Mouse (Mus musculus): ENCODE data around the gene Trp63. TPM values are rescaled to one million over a fixed set of nuclear protein-coding genes. Genes with fewer than 3 reads are reported as not detected.

The Trp63 gene
- total RNA-seq, 2 experiments from 2014 or later, result 10.6 to 11.2 TPM

- DNase-seq (ENCODE audit: low spot score in 2 of 2), result no peak
These were observed 181.7 kb downstream of the Trp63 start for GRCm38 (mm10) chr16:25865096-25865869.

- no peak for DNase-seq (ENCODE audit: low spot score in 2 of 2)
These were observed 187.9 kb downstream of the Trp63 start for GRCm38 (mm10) chr16:25871503-25871902.

- DNase-seq (ENCODE audit: low spot score in 2 of 2), result no peak
These were observed 192.1 kb downstream of the Trp63 start for GRCm38 (mm10) chr16:25875681-25876080.

- DNase-seq (ENCODE audit: low spot score in 2 of 2), result no peak
These were observed 193.9 kb downstream of the Trp63 start for GRCm38 (mm10) chr16:25877416-25877965.

- DNase-seq (ENCODE audit: low spot score in 2 of 2), result no peak
These were observed 194.6 kb downstream of the Trp63 start for GRCm38 (mm10) chr16:25878116-25878515.

- no peak for DNase-seq (ENCODE audit: low spot score in 2 of 2)
These were observed 215.5 kb downstream of the Trp63 start for GRCm38 (mm10) chr16:25899071-25899470.

GRCm38 (mm10) chr16:25899657-25900056 is 216.1 kb downstream of the Trp63 start:
- DNase-seq (ENCODE audit: low spot score in 2 of 2), result no peak

GRCm38 (mm10) chr16:25900389-25900908 is 216.9 kb downstream of the Trp63 start:
- DNase-seq (ENCODE audit: low spot score in 2 of 2), result no peak

- no peak for DNase-seq (ENCODE audit: low spot score in 2 of 2)
These were observed 228.6 kb downstream of the Trp63 start for GRCm38 (mm10) chr16:25912185-25912584.

- no peak for DNase-seq (ENCODE audit: low spot score in 2 of 2)
These were observed 250.6 kb downstream of the Trp63 start for GRCm38 (mm10) chr16:25934181-25934580.
